Mouse (Mus musculus) neural tube, embryonic 15.5 days (tissue): ENCODE measurements at regions not wholly inside any gene's neighbourhood (a gene's known extent, or its start where the extent isn't known, plus 50 kb on each side); places are given as distances from the start of the nearest gene placed in this dataset.
"Not testable (repeated sequence)": the region's sequence is repeated elsewhere in the genome, so short reads cannot be mapped to it uniquely, and the experiment has no call there.

Experiments
- ATAC-seq: fragments of 200-750 bp; cut with Nextera tagmentation; 2 replicates; pipeline ENCODE4 v1.8.0; 2017; ENCODE audit warnings: mild to moderate bottlenecking, moderate TSS enrichment, moderate library complexity; ENCODE audit not compliant: low FRiP score
- H3K27ac ChIP-seq: fragments of 300-500 bp; sonication (generic); replicated peaks from 2 replicates; pipeline ENCODE4 v1.5.1; 2015; ENCODE audit warnings: mild to moderate bottlenecking, inconsistent platforms
- H3K27me3 ChIP-seq: fragments of 300-500 bp; sonication (generic); replicated peaks from 2 replicates; pipeline ENCODE4 v1.6.1; 2015; ENCODE audit warnings: inconsistent platforms
- H3K36me3 ChIP-seq: fragments of 300-500 bp; sonication (generic); 2 replicates; pipeline ENCODE4 v1.6.1; 2015; ENCODE audit warnings: inconsistent platforms
- H3K4me1 ChIP-seq: fragments of 300-500 bp; sonication (generic); 2 replicates; pipeline ENCODE4 v1.6.1; 2015; ENCODE audit warnings: inconsistent platforms
- H3K4me2 ChIP-seq: fragments of 300-500 bp; sonication (generic); 2 replicates; pipeline ENCODE4 v1.6.1; 2015; ENCODE audit warnings: inconsistent platforms, mild to moderate bottlenecking, moderate library complexity
- H3K4me3 ChIP-seq: fragments of 300-500 bp; sonication (generic); replicated peaks from 2 replicates; pipeline ENCODE4 v1.5.1; 2015; ENCODE audit warnings: mild to moderate bottlenecking, inconsistent platforms
- H3K9ac ChIP-seq: fragments of 300-500 bp; sonication (generic); replicated peaks from 2 replicates; pipeline ENCODE4 v1.6.1; 2015; ENCODE audit warnings: mild to moderate bottlenecking, inconsistent platforms
- H3K9me3 ChIP-seq: fragments of 300-500 bp; sonication (generic); replicated peaks from 2 replicates; pipeline ENCODE4 v1.6.1; 2016; ENCODE audit warnings: inconsistent platforms
- WGBS: fragments of 180-500 bp; shearing (Covaris S2); methylation state at CpG from one replicate; pipeline ENCODE4 v1.1.7; 2015; ENCODE audit warnings: mixed read lengths; 5-methylcytosine and 5-hydroxymethylcytosine counted together

GRCm38 (mm10) chr15:92975774-92976173 lies 299.2 kb downstream of the Gxylt1 start:
- no peak overlapping the region for H3K27ac ChIP-seq
- ATAC-seq: no peak
- H3K4me3 ChIP-seq: no peak overlapping the region

GRCm38 (mm10) chr15:92974931-92975330 lies 300.0 kb downstream of the Gxylt1 start:
- no peak overlapping the region for H3K4me2 ChIP-seq
- no peaks in the 10 kb centered on the region for H3K9me3 ChIP-seq
- no peaks in the 10 kb centered on the region for H3K27me3 ChIP-seq
- no peaks in the 10 kb centered on the region for H3K36me3 ChIP-seq
- H3K4me3 ChIP-seq: no peak overlapping the region
- ATAC-seq: no peak
- 76% methylated on average over 3 of the region's 3 CpGs for WGBS
- H3K4me1 ChIP-seq: peaks cover 5% of the 10 kb centered on the region
- no peak overlapping the region for H3K27ac ChIP-seq
- H3K9ac ChIP-seq: no peak overlapping the region

More at GRCm38 (mm10) chr15:92975774-92976173, 299.2 kb downstream of the Gxylt1 start:
- Histone ChIP-seq H3K36me3 (no peaks in the 10 kb centered on the region), H3K9me3 (no peaks in the 10 kb centered on the region), H3K4me1 (peaks cover 5% of the 10 kb centered on the region), H3K27me3 (no peaks in the 10 kb centered on the region), H3K9ac (no peak overlapping the region), H3K4me2 (no peak overlapping the region)
- 71% methylated on average over 4 of the region's 4 CpGs for WGBS

DNA sequence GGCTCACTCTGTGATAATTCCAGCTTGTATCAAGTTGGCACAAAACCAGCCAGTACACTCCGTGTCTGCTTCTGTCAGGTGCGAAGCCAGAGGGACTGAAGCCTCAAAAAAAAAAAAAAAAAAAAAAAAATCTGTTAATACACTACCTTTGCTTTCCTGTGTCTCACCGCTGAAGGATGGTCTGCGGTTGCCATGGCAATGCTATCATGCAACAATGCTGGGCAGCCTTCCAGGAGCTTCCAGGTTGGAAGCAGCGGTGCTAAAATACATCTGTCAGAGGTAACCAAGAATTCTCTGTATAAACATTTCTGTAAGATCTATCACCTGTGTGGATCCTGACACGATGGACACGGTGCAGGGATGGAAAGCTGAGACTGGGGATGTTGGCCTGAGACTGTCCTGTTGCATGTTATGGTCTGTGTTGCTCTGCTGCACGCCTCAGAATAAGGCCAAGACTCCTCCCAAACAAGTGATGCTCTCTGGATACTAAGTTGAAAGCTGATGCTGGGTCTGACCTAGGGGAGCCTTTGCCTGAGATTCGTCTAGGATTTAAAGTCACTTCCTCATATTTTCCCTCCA lies 301.2 kb downstream of the Gxylt1 start:
- Histone ChIP-seq H3K27ac (0 out of 2 replicates have a peak overlapping the region, but pooled peaks have one; percentile 29), H3K4me2 (no peak overlapping the region), H3K4me3 (no peak overlapping the region), H3K4me1 (peaks cover 5% of the 10 kb centered on the region), H3K9me3 (no peaks in the 10 kb centered on the region), H3K36me3 (no peaks in the 10 kb centered on the region), H3K27me3 (no peaks in the 10 kb centered on the region), H3K9ac (no peak overlapping the region)
- 59% methylated on average over 9 of the region's 9 CpGs for WGBS
- ATAC-seq: peak; percentile 38; the same call in 1 of the 2 replicates

DNA sequence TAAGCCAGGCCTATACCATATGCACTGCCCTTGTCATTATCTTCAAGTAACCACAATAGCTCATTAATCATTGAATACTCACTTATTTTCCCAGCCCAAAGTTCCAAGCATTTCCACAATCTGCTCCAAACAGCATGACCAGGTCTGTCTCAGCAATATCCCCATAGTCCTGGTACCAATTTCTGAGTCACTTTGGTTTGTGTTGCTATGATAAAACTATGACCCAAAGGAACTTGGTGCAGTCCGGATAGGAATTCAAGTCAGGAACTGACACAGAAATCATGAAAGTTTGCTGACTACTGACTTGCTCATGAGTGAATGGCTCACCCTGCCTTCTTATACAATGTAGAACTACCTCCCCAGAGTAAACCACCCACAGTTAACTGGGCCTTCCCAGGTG lies 309.4 kb downstream of the Gxylt1 start:
- H3K9me3 ChIP-seq: no peaks in the 10 kb centered on the region
- 93% methylated on average over 1 of the region's 1 CpGs for WGBS
- H3K27ac ChIP-seq: no peak overlapping the region
- H3K4me3 ChIP-seq: no peak overlapping the region
- no peaks in the 10 kb centered on the region for H3K36me3 ChIP-seq
- no peak for ATAC-seq
- no peak overlapping the region for H3K9ac ChIP-seq
- H3K27me3 ChIP-seq: no peaks in the 10 kb centered on the region
- no peak overlapping the region for H3K4me2 ChIP-seq
- H3K4me1 ChIP-seq: no peaks in the 10 kb centered on the region

GRCm38 (mm10) chr15:92964901-92965300 lies 310.1 kb downstream of the Gxylt1 start:
- 84% methylated on average over 3 of the region's 3 CpGs for WGBS
- no peak for ATAC-seq

DNA sequence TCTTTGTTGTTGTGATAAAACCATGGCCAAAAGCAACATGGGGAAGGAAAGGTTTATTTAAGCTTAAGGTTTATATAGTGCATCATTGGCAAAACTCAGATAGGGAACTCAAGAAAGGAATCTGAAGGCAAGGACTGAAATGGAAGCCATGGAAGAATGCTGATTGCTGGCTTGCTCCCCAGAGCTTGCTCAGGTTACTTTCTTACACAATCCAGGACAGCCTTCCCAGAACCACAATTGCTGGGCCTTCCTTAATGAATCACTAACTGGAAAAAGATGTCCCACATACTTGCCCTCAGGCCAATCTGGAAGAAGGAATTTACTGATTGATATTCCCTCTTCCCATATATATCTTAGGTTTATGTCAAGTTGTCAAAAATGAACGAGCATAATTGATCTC lies 310.8 kb downstream of the Gxylt1 start:
- no peak overlapping the region for H3K4me3 ChIP-seq

More at GRCm38 (mm10) chr15:92964901-92965300, 310.1 kb downstream of the Gxylt1 start:
- H3K4me1 ChIP-seq: no peaks in the 10 kb centered on the region
- H3K4me3 ChIP-seq: no peak overlapping the region
- no peaks in the 10 kb centered on the region for H3K27me3 ChIP-seq
- H3K4me2 ChIP-seq: no peak overlapping the region
- H3K36me3 ChIP-seq: no peaks in the 10 kb centered on the region
- H3K9ac ChIP-seq: no peak overlapping the region
- H3K27ac ChIP-seq: no peak overlapping the region
- H3K9me3 ChIP-seq: no peaks in the 10 kb centered on the region

DNA sequence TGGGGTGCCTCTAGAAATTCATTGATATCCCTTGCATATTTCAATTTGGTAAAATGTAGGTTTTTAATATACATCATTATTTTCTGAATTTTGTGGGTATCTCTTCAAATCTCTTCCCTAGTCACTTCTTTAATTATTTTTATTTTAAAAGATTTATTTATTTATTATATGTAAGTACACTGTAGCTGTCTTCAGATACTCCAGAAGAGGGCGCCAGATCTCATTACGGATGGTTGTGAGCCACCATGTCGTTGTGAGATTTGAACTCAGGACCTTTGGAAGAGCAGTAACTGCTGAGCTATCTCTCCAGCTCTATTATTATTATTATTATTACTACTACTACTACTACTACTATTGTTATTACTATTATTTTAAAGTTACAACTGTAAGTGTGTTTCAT lies 324.1 kb downstream of the Gxylt1 start:
- not testable (repeated sequence) for H3K4me3 ChIP-seq, H3K27ac ChIP-seq, H3K4me1 ChIP-seq, H3K9me3 ChIP-seq, H3K9ac ChIP-seq, H3K4me2 ChIP-seq, ATAC-seq, H3K36me3 ChIP-seq, H3K27me3 ChIP-seq
- WGBS: 93% methylated on average over 3 of the region's 3 CpGs

More for the DNA sequence above, 310.8 kb downstream of the Gxylt1 start:
- Histone ChIP-seq H3K36me3 (no peaks in the 10 kb centered on the region), H3K4me1 (no peaks in the 10 kb centered on the region), H3K27ac (no peak overlapping the region), H3K4me2 (no peak overlapping the region), H3K9me3 (no peaks in the 10 kb centered on the region), H3K9ac (no peak overlapping the region), H3K27me3 (no peaks in the 10 kb centered on the region)
- no peak for ATAC-seq
- WGBS: 79% methylated on average over 1 of the region's 1 CpGs

DNA sequence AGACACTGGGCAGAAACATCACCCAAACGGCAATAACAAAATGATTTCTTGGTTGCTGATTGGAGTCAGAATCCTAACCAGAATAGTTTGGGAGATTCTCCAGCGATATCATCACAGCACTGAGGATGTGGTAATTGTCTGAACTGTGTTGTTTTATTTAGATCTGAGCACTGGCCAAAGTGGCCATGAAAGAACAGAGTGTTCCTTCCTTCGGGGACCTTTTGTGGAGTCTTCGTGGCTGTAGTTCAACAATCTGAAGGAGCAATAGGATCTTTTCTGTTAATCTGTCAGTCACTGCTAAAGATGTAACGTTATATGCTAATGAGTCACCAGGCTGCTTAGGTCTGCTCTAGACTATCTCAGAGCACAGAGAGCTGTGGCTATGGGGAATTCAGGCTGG lies 328.8 kb downstream of the Gxylt1 start:
- Histone ChIP-seq H3K4me2 (no peak overlapping the region), H3K4me3 (no peak overlapping the region), H3K27ac (no peak overlapping the region), H3K36me3 (no peaks in the 10 kb centered on the region), H3K4me1 (0 out of 2 replicates have a peak, but pooled peaks cover 3% of the 10 kb centered on the region), H3K27me3 (no peaks in the 10 kb centered on the region), H3K9ac (no peak overlapping the region), H3K9me3 (no peaks in the 10 kb centered on the region)
- 55% methylated on average over 5 of the region's 5 CpGs for WGBS
- ATAC-seq: no peak

GRCm38 (mm10) chr15:92903821-92904220 lies 371.2 kb downstream of the Gxylt1 start:
- no peaks in the 10 kb centered on the region for H3K27me3 ChIP-seq
- H3K27ac ChIP-seq: no peak overlapping the region
- H3K9me3 ChIP-seq: no peaks in the 10 kb centered on the region
- peaks cover 5% of the 10 kb centered on the region; the same call in 1 of the 2 replicates for H3K4me1 ChIP-seq
- H3K4me3 ChIP-seq: no peak overlapping the region
- no peak overlapping the region for H3K4me2 ChIP-seq
- no peak for ATAC-seq
- H3K36me3 ChIP-seq: no peaks in the 10 kb centered on the region
- 47% methylated on average over 8 of the region's 8 CpGs for WGBS
- no peak overlapping the region for H3K9ac ChIP-seq

DNA sequence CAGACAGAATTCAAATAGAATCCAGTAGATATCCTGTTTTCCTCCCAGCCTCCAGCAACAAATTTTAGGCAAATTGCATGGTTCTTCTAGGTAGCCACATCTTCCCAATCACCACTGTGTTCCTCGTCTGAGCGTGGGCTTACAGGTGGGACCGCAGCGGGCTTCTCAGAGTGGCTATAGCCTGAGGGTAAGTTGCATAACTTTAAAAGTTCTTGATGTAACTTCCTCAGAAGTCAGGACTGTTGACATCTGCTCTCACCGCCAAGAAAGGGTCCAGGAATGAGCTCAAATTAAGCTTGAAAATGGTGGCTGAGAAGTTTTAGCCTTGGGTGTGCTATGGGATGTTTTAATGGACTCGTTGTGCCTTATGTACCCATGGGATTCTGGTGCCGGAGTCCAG lies 377.7 kb downstream of the Gxylt1 start:
- Histone ChIP-seq H3K9ac (no peak overlapping the region), H3K36me3 (no peaks in the 10 kb centered on the region), H3K27me3 (no peaks in the 10 kb centered on the region), H3K4me3 (no peak overlapping the region), H3K4me2 (no peak overlapping the region), H3K9me3 (no peaks in the 10 kb centered on the region), H3K4me1 (no peaks in the 10 kb centered on the region), H3K27ac (no peak overlapping the region)
- WGBS: 98% methylated on average over 7 of the region's 7 CpGs
- no peak for ATAC-seq

GRCm38 (mm10) chr15:92895836-92896235 lies 379.1 kb downstream of the Gxylt1 start:
- no peak for ATAC-seq
- H3K27ac ChIP-seq: no peak overlapping the region
- no peak overlapping the region for H3K4me2 ChIP-seq
- no peaks in the 10 kb centered on the region for H3K36me3 ChIP-seq
- H3K9ac ChIP-seq: no peak overlapping the region
- 72% methylated on average over 4 of the region's 4 CpGs for WGBS
- no peaks in the 10 kb centered on the region for H3K27me3 ChIP-seq
- no peaks in the 10 kb centered on the region for H3K9me3 ChIP-seq
- no peaks in the 10 kb centered on the region for H3K4me1 ChIP-seq
- H3K4me3 ChIP-seq: no peak overlapping the region

DNA sequence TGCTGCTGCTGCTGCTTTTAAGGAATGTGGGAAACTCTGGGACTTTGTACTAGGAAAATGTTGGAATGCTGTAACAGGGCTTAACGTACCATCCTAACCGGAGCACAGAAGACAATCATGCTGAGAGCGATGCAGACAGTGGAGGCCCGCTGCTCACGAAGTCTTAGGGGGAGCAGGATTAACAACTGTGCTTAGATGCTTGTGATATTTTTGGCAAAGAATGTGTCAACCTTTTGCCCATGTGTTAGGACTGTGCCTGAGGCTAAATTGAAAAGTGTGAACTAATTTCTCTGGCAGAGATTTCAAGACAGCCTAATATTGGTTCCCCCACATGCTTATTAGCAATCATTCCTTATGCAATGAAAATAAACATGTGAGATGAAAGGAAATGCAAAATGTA lies 398.5 kb downstream of the Gxylt1 start:
- Histone ChIP-seq H3K4me3 (no peak overlapping the region), H3K9ac (no peak overlapping the region), H3K36me3 (no peaks in the 10 kb centered on the region), H3K27ac (no peak overlapping the region), H3K27me3 (no peaks in the 10 kb centered on the region), H3K4me1 (no peaks in the 10 kb centered on the region), H3K9me3 (no peaks in the 10 kb centered on the region), H3K4me2 (no peak overlapping the region)
- no peak for ATAC-seq
- 83% methylated on average over 5 of the region's 5 CpGs for WGBS
